Mouse (Mus musculus) intestine, postnatal 0 days (tissue): Measurements from ENCODE around the gene Tubgcp2. TPM values are rescaled to one million over a fixed set of nuclear protein-coding genes. Genes with fewer than 3 reads are reported as not detected.

Source experiments
- ATAC-seq: fragments of 200-750 bp; cut with Nextera tagmentation; 2 replicates; pipeline ENCODE4 v1.8.0; 2017; ENCODE audit warnings: mild to moderate bottlenecking, moderate TSS enrichment, moderate library complexity
- H3K27ac ChIP-seq: fragments of 300-500 bp; sonication (generic); 2 replicates; pipeline ENCODE4 v1.5.1; 2014; ENCODE audit warnings: mild to moderate bottlenecking, low read depth, low read length, moderate library complexity
- H3K27me3 ChIP-seq: fragments of 300-500 bp; sonication (generic); replicated peaks from 2 replicates; pipeline ENCODE4 v1.6.1; 2014; ENCODE audit warnings: low read length, mixed read lengths; ENCODE audit not compliant: control insufficient read depth, insufficient read depth
- H3K36me3 ChIP-seq: fragments of 300-500 bp; sonication (generic); 2 replicates; pipeline ENCODE4 v1.6.1; 2014; ENCODE audit warnings: mild to moderate bottlenecking, moderate library complexity; ENCODE audit not compliant: control insufficient read depth, insufficient read depth
- H3K4me1 ChIP-seq: fragments of 300-500 bp; sonication (generic); replicated peaks from 2 replicates; pipeline ENCODE4 v1.6.1; 2014; ENCODE audit warnings: antibody characterized with exemption, low read length, mixed read lengths; ENCODE audit not compliant: control insufficient read depth, insufficient read depth
- H3K4me2 ChIP-seq: fragments of 300-500 bp; sonication (generic); replicated peaks from 2 replicates; pipeline ENCODE4 v1.6.1; 2014; ENCODE audit warnings: low read depth, mild to moderate bottlenecking, moderate library complexity
- H3K4me3 ChIP-seq: fragments of 300-500 bp; sonication (generic); 2 replicates; pipeline ENCODE4 v1.5.1; 2014; ENCODE audit warnings: low read depth, low read length
- H3K9ac ChIP-seq: fragments of 300-500 bp; sonication (generic); 2 replicates; pipeline ENCODE4 v1.6.1; 2014; ENCODE audit warnings: mild to moderate bottlenecking, low read depth, low read length
- H3K9me3 ChIP-seq: fragments of 300-500 bp; sonication (generic); 2 replicates; pipeline ENCODE4 v1.6.1; 2016; ENCODE audit warnings: mixed run types; ENCODE audit not compliant: control insufficient read depth
- CTCF ChIP-seq: sonication (generic); IDR thresholded peaks from 2 replicates; pipeline ENCODE4 v1.5.1; 2016; ENCODE audit warnings: low read depth, mild to moderate bottlenecking, control low read depth, antibody characterized with exemption, moderate library complexity
- WGBS: fragments of 180-500 bp; shearing (Covaris S2); extraction: QIAGEN DNeasy Blood & Tissue Kit; methylation state at CpG from one replicate; pipeline ENCODE4 v1.1.7; 2014; 5-methylcytosine and 5-hydroxymethylcytosine counted together
- polyA plus RNA-seq: library from polyadenylated mRNA; unstranded; fragments of >200 nt; fragmentation: Nextera tagmentation; extraction: Ambion mirVana; gene quantifications from 2 replicates; pipeline ENCODE4 v1.2.1, GENCODE M21; 2015

Gene Tubgcp2
- polyA plus RNA-seq, 1 experiment from 2014 or later, result 13.0 TPM

DNA sequence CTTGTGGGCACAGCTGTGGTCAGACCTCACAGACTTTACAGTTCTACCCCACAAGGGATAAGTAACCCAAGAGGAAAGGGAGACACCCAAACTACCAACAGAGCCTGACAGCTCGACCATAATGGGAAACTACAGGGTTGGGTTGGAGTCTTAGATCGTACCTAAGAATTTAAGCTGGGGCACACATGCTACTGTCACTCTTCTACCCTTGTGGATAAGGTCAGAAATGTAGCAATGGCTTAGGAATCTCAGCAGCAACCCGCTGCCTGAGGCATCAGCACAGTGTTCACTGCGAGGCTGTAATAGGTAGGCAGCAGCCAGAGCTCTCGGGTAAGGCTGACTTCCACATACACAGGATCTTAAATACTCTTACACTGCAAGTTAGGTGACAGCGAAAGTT lies 42.9 kb downstream of the Tubgcp2 start:
- Histone ChIP-seq H3K27ac (no peak overlapping the region), H3K4me1 (no peaks in the 10 kb centered on the region), H3K4me3 (no peak overlapping the region), H3K27me3 (no peaks in the 10 kb centered on the region), H3K36me3 (peaks cover 28% of the 10 kb centered on the region), H3K9me3 (no peaks in the 10 kb centered on the region), H3K4me2 (no peak overlapping the region), H3K9ac (no peak overlapping the region)
- 89% methylated on average over 6 of the region's 6 CpGs for WGBS
- TF ChIP-seq CTCF, result no peak
- ATAC-seq, result no peak

DNA sequence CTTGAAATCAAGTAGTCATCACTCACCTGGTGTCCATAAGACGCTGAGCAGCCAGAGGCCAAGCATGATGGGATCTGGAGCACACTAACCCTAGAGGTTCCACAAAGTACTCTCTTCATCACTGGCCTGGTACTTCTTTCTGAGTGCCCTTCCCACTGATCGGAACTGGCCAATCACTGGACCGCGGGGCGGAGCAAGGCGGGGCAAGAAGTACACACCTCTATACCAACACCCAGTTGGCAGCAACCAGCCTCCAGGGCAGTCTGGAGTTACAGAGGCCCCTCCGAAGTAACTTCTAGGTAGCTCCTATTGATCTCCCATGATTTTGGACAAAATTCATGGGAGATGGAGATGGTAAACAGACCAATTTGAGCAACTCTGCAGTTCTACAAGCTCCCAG lies 44.1 kb downstream of the Tubgcp2 start, which contains the start of gene Adam8:
Gene Adam8 (minus strand): TSS at position 157 of the 400 bp plus-strand sequence.
- 25% methylated on average over 7 of the region's 7 CpGs for WGBS

DNA sequence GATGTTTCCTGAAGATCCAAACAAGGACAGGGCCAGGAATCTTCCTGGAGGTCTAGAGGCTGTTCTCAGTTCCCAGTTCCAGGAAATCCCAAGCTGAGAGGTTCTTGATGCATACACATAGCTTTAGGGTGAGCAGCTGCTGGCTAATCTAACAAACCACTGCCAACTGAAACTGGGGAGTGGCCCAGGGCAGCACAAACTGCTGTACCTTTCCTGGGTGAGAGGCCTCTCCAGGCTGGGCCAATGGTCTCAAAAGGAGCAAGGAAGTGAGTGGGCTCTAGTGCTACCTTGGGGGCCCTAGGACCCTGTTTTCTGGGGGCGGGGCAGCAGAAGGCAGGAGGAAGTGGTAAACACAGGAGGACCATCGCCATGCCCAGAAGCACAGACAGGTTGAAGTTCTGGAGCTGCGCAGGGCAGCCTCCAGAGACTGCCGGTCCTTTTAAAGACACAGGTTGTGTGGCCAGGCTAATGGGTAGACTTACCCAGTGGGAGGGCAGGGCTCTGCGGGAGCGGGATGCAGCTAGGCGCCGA lies 45.5 kb downstream of the Tubgcp2 start:
- H3K4me1 ChIP-seq, result no peaks in the 10 kb centered on the region
- no peak overlapping the region for H3K4me2 ChIP-seq
- H3K4me3 ChIP-seq, result no peak overlapping the region
- 74% methylated on average over 8 of the region's 8 CpGs for WGBS
- peak; percentile 78 for ATAC-seq
- peaks cover 6% of the 10 kb centered on the region; the same call in 1 of the 2 replicates for H3K36me3 ChIP-seq
- no peaks in the 10 kb centered on the region for H3K27me3 ChIP-seq
- no peak for TF ChIP-seq CTCF
- H3K9ac ChIP-seq, result no peak overlapping the region
- H3K9me3 ChIP-seq, result no peaks in the 10 kb centered on the region
- H3K27ac ChIP-seq, result no peak overlapping the region

More for the DNA sequence above, 44.1 kb downstream of the Tubgcp2 start, which contains the start of gene Adam8:
- Histone ChIP-seq H3K9ac (no peak within 1 kb of the TSS), H3K27ac (no peak within 1 kb of the TSS), H3K27me3 (no peaks in the 10 kb centered on the region), H3K4me2 (no peak within 1 kb of the TSS), H3K4me3 (no peak within 1 kb of the TSS), H3K4me1 (no peaks in the 10 kb centered on the region), H3K36me3 (peaks cover 17% of the 10 kb centered on the region), H3K9me3 (no peaks in the 10 kb centered on the region)
- TF ChIP-seq CTCF, result no peak
- peak; percentile 72; the same call in 1 of the 2 replicates for ATAC-seq

DNA sequence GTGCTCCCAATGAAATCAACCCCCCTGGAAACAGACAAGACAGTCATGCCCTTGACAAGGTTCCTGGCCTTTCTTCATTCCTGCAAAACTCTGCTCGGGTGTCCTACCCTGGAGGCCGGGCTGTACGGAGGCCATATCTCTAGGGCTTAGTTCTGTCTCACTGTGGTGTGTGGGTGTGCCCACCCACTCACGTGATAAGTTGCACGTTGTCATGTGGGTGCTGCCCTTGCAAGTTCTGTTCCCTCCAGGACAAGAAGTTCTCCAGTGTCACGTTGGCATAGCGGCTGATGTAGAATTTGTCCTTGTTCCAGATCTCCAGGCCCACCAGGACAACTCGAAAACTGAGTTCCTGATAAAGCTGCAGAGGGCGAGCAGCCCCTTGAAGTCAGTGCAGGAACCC lies 48.2 kb downstream of the Tubgcp2 start:
- H3K27me3 ChIP-seq, result no peaks in the 10 kb centered on the region
- no peak for ATAC-seq
- WGBS, result 84% methylated on average over 9 of the region's 9 CpGs
- no peak overlapping the region for H3K4me2 ChIP-seq
- no peak for TF ChIP-seq CTCF
- no peaks in the 10 kb centered on the region for H3K36me3 ChIP-seq
- H3K9me3 ChIP-seq, result no peaks in the 10 kb centered on the region
- no peak overlapping the region for H3K27ac ChIP-seq
- H3K9ac ChIP-seq, result no peak overlapping the region
- no peaks in the 10 kb centered on the region for H3K4me1 ChIP-seq
- no peak overlapping the region for H3K4me3 ChIP-seq

DNA sequence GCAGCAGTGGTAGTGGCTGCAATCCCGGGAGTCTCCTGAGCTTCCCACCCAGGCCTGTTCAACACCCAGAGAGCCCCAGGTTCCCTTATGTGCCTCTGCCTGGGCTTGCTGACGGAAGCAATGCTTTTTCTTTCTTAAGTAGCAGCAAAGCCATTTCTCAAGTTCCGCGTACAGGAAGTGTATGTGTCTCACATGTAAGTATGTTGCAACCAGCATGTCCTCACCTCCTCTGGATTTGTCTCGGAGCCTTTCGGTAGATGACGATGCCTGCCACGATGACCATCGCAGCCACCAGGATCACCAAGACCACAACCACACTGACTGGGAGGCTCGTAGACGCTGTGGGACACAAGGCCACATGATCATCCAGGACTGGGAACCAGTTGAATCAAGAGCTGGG lies 52.0 kb downstream of the Tubgcp2 start:
- Histone ChIP-seq H3K4me3 (no peak overlapping the region), H3K4me2 (no peak overlapping the region), H3K4me1 (no peaks in the 10 kb centered on the region), H3K36me3 (no peaks in the 10 kb centered on the region), H3K9me3 (no peaks in the 10 kb centered on the region), H3K27ac (no peak overlapping the region), H3K9ac (no peak overlapping the region), H3K27me3 (no peaks in the 10 kb centered on the region)
- no peak for TF ChIP-seq CTCF
- 90% methylated on average over 11 of the region's 11 CpGs for WGBS
- no peak for ATAC-seq

DNA sequence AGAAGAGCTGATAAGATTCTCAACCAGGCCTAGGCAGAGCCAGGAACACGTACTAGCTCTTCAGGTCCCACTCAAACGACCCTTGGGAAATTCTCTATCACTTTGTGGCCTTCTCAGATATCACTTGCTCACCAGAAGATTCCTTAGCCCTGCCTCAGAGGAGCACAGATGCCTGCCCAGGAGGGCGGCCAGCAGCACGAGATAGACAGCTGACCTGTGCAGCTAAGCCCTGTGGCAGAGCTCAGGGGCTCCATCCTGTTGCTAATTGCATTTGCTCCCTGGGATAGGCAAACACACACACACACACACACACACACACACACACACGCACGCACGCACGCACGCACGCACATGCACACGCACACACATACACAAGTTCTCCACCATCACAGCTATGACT lies 54.4 kb downstream of the Tubgcp2 start:
- ATAC-seq, result no peak
- H3K9ac ChIP-seq, result no peak overlapping the region
- H3K27ac ChIP-seq, result no peak overlapping the region
- no peak overlapping the region for H3K4me2 ChIP-seq
- H3K4me3 ChIP-seq, result no peak overlapping the region
- H3K4me1 ChIP-seq, result peaks cover 6% of the 10 kb centered on the region; the same call in 1 of the 2 replicates
- no peaks in the 10 kb centered on the region for H3K27me3 ChIP-seq
- TF ChIP-seq CTCF, result no peak
- H3K9me3 ChIP-seq, result no peaks in the 10 kb centered on the region
- no peaks in the 10 kb centered on the region for H3K36me3 ChIP-seq
- 91% methylated on average over 11 of the region's 11 CpGs for whole genome bisulfite sequencing
